31 mouse cellular contexts compared by ENCODE assay signal in the genomic region with DNA sequence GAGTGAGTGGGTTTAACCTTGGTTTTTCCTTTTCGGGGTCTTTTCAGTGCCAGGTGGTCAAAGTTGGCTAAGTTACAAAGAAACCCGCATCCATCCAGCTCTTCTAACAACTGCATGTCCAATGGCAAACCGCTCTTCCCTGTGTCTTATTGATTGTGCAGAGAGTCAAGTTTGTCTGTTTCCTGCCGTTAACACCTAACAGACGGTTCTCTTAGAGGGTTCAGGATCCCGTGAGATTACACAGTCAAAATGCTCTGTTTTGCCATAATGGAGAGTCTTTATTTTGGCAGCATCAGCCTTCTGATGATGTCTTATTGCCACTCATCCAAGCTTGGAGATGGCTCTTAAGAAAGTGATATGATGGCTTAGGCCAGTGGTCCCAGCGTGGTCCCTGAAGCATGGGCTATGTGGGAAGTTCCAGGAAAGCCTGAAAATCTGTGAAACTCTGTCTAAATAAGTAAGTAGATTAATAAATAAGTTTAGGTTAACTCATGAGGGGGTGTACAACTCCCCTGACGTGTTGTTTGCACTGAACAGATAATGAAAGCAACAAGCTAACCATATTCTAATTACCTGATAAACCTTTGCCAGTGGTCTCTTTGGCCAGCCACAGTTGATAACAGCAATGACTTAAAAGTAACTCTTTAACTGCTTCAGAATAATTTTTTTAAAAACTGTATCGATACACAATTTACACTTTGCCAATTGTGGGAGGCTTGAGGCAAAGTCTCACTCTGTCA. TPM values are rescaled to one million over a fixed set of nuclear protein-coding genes. Genes with fewer than 3 reads are reported as not detected.
A peak's percentile ranks its signal among the peaks of the same experiment; 100 is the strongest.
DNase-seq lines count a peak whose midpoint lies in the region; ATAC-seq and TF ChIP-seq lines count a peak whose summit lies in the region.
"Had no signal": no experiment of that assay in that cellular context is flagged by ENCODE, and none has a peak within 500 bp of the region (broad histone marks: within the 10 kb centered on the region; RNA-seq: fewer than 3 reads in every experiment).

No protein-coding gene starts in this region.

- no peaks in the 10 kb centered on the region for H3K27me3 ChIP-seq in liver, embryonic 11.5 days (replicated peaks; ENCODE audit: control insufficient read depth, insufficient read depth, low read length)
- no peaks in the 10 kb centered on the region for H3K27me3 ChIP-seq in liver, embryonic 14.5 days (ENCODE audit: control insufficient read depth, insufficient read depth, low read length)
- H3K27me3 ChIP-seq: neural tube, embryonic 13.5 days had no signal

- H3K27ac ChIP-seq in liver, embryonic 11.5 days (ENCODE audit: low read depth, low read length) = peak overlapping the region; percentile 30; the same call in 1 of the 2 replicates
- peak overlapping the region; percentile 46; the same call in 1 of the 2 replicates for H3K27ac ChIP-seq in bone marrow, adult 2 months (ENCODE audit: control insufficient read depth, insufficient read depth, low read depth, low read length, poor library complexity)
- peak overlapping the region; percentile 36 for H3K27ac ChIP-seq in liver, embryonic 14.5 days
- H3K27ac ChIP-seq: gastrocnemius, adult 2 months; layer of hippocampus, adult 2 months; midbrain, embryonic 10.5 days; neural tube, embryonic 13.5 days had no signal

- H3K9ac ChIP-seq in liver, embryonic 11.5 days (ENCODE audit: low read depth, low read length) = no peak overlapping the region
- peak overlapping the region; percentile 38 for H3K9ac ChIP-seq in liver, embryonic 14.5 days (replicated peaks)
- H3K9ac ChIP-seq: lung, embryonic 14.5 days; neural tube, embryonic 13.5 days had no signal

- TF ChIP-seq EP300 in liver, embryonic 14.5 days (IDR thresholded peaks at IDR 0.05; ENCODE audit: low read depth) = peak; percentile 44; the same call in 1 of the 2 replicates

- no peak for DNase-seq in liver, embryonic 11.5 days (ENCODE audit: low spot score)
- no peak for DNase-seq in liver
- DNase-seq in liver, embryonic 14.5 days (ENCODE audit: low read depth in 3 of 3, low spot score in 3 of 3) = peak in 1 of 3 experiments; percentile 35
- DNase-seq in left cerebral cortex, postnatal 4 days = no peak
- no peak for DNase-seq in cerebellum, adult 8-10 months
- no peak for DNase-seq in cerebellum, adult 9-10 months
- DNase-seq: adrenal gland, adult 2 months; cerebellum, adult 11-12 months; cerebellum, postnatal 14 days; gastrocnemius, adult 2 months; kidney, adult 2 months; kidney, postnatal 36 days; lung, embryonic 14.5 days; lung, postnatal 14 days; right cerebral cortex, postnatal 4 days; thymus, postnatal 4 days had no signal

- no peak overlapping the region for H3K4me3 ChIP-seq in liver, embryonic 11.5 days (ENCODE audit: low read depth, low read length)
- H3K4me3 ChIP-seq in bone marrow, adult 2 months (replicated peaks; ENCODE audit: control insufficient read depth, low read depth, low read length) = no peak overlapping the region
- no peak overlapping the region for H3K4me3 ChIP-seq in liver, embryonic 14.5 days (ENCODE audit: insufficient read depth in 1 of 2, low read depth in 2 of 2, low read length in 2 of 2)
- H3K4me3 ChIP-seq: gastrocnemius, adult 2 months; layer of hippocampus, adult 2 months; midbrain, embryonic 10.5 days; myocyte; neural tube, embryonic 13.5 days had no signal

- intact Hi-C loops in left cerebral cortex, postnatal 4 days (cut with DNase I) = no loop called here

- no peak for TF ChIP-seq CTCF in bone marrow, adult 2 months (IDR thresholded peaks at IDR 0.05; ENCODE audit: control insufficient read depth, insufficient read depth, low read length)
- TF ChIP-seq CTCF in liver, embryonic 14.5 days (IDR thresholded peaks at IDR 0.05; ENCODE audit: low read depth) = no peak

- TF ChIP-seq POLR2A in bone marrow, adult 2 months (IDR thresholded peaks at IDR 0.05; ENCODE audit: borderline replicate concordance, control insufficient read depth, low read depth, low read length) = no peak

- peaks cover 28% of the 10 kb centered on the region for H3K4me1 ChIP-seq in liver, embryonic 11.5 days (replicated peaks; ENCODE audit: control insufficient read depth, insufficient read depth, low read length)
- peaks cover 7% of the 10 kb centered on the region; the same call in 1 of the 2 replicates for H3K4me1 ChIP-seq in bone marrow, adult 2 months (ENCODE audit: control insufficient read depth, insufficient read depth, low read length)
- peaks cover 54 to 56% of the 10 kb centered on the region in 2 experiments for H3K4me1 ChIP-seq in liver, embryonic 14.5 days (replicated peaks; ENCODE audit: control insufficient read depth in 2 of 2, insufficient read depth in 2 of 2, low read length in 1 of 2)
- H3K4me1 ChIP-seq: midbrain, embryonic 10.5 days; neural tube, embryonic 13.5 days had no signal

- ATAC-seq in liver, embryonic 11.5 days (replicated peaks; ENCODE audit: low FRiP score) = no peak
- no peak for ATAC-seq in liver, embryonic 14.5 days (ENCODE audit: insufficient read depth)
- ATAC-seq: activated CD4-positive, CD25-positive, alpha-beta regulatory T cell, adult 4 months; CD4-positive, CD25-positive, alpha-beta regulatory T cell, adult 4 months; forebrain, embryonic 14.5 days; hindbrain, embryonic 16.5 days had no signal

- WGBS in liver, embryonic 11.5 days = 63% methylated on average over 9 of the region's 9 CpGs
- WGBS in bone marrow, adult 2 months = 68% methylated on average over 9 of the region's 9 CpGs
- 33% methylated on average over 9 of the region's 9 CpGs for WGBS in liver, embryonic 14.5 days (ENCODE audit: insufficient replicate concordance)

- H3K9me3 ChIP-seq in liver, embryonic 11.5 days (ENCODE audit: control insufficient read depth, low read length) = no peaks in the 10 kb centered on the region
- no peaks in the 10 kb centered on the region for H3K9me3 ChIP-seq in liver, embryonic 14.5 days (ENCODE audit: control insufficient read depth, low read length)
- H3K9me3 ChIP-seq: midbrain, embryonic 10.5 days; neural tube, embryonic 13.5 days had no signal

- no peaks in the 10 kb centered on the region for H3K36me3 ChIP-seq in liver, embryonic 11.5 days (ENCODE audit: control insufficient read depth, insufficient read depth, low read length)
- H3K36me3 ChIP-seq in liver, embryonic 14.5 days (replicated peaks; ENCODE audit: control insufficient read depth, insufficient read depth, low read depth) = no peaks in the 10 kb centered on the region
- H3K36me3 ChIP-seq: midbrain, embryonic 10.5 days; neural tube, embryonic 13.5 days had no signal

- H3K4me2 ChIP-seq in liver, embryonic 11.5 days = peak overlapping the region; percentile 26; the same call in 1 of the 2 replicates
- H3K4me2 ChIP-seq in liver, embryonic 14.5 days (ENCODE audit: low read depth) = peak overlapping the region; percentile 55
- H3K4me2 ChIP-seq: lung, embryonic 14.5 days; neural tube, embryonic 13.5 days had no signal

RNA-seq across cellular contexts. Expression of a gene that starts 16.1 kb away (rescaled TPM):
- 0.75 and 2.2 TPM in 2 replicates for polyA plus RNA-seq in liver, embryonic 11.5 days (2014; fragmentation: Nextera tagmentation; extraction: Ambion mirVana)
- polyA plus RNA-seq in bone marrow, adult 2 months (2011; ENCODE audit: insufficient read depth, insufficient read length, low replicate concordance, missing spikeins) = not detected in 2 replicates
- polyA plus RNA-seq in liver, embryonic 14.5 days (2012; rRNA removed) = not detected in 2 replicates
- not detected in 2 replicates for polyA plus RNA-seq in liver, embryonic 14.5 days (2014; fragmentation: Nextera tagmentation; extraction: Ambion mirVana)
- total RNA-seq in left cerebral cortex, postnatal 4 days (2021) = not detected
- total RNA-seq: gastrocnemius, postnatal 4 days; layer of hippocampus, adult 2 months; layer of hippocampus, postnatal 14 days; left cerebral cortex, postnatal 36 days; midbrain, postnatal 0 days had no signal
- polyA plus RNA-seq: activated CD4-positive, CD25-positive, alpha-beta regulatory T cell, adult 4 months; CD4-positive, CD25-positive, alpha-beta regulatory T cell, adult 4 months; frontal cortex, adult 2 months; heart, embryonic 14.5 days; lung, embryonic 14.5 days; myocyte; neural tube, embryonic 13.5 days had no signal

RNA-seq across cellular contexts. Expression of a gene that starts 21.7 kb away (rescaled TPM):
- polyA plus RNA-seq in liver, embryonic 11.5 days (2014; fragmentation: Nextera tagmentation; extraction: Ambion mirVana) = 18.8 and 20.3 TPM in 2 replicates
- polyA plus RNA-seq in bone marrow, adult 2 months (2011; ENCODE audit: insufficient read depth, insufficient read length, low replicate concordance, missing spikeins) = 16.5 and 29.8 TPM in 2 replicates
- 12.5 and 12.7 TPM in 2 replicates for polyA plus RNA-seq in liver, embryonic 14.5 days (2012; rRNA removed)
- polyA plus RNA-seq in liver, embryonic 14.5 days (2014; fragmentation: Nextera tagmentation; extraction: Ambion mirVana) = 10.5 and 11.9 TPM in 2 replicates
- 10 to 100 TPM; 63.9 to 71.7 TPM for total RNA-seq in left cerebral cortex, postnatal 4 days (2021)

RNA-seq across cellular contexts. Expression of a gene that starts 21.9 kb away (rescaled TPM):
- 18.4 and 22.9 TPM in 2 replicates for polyA plus RNA-seq in liver, embryonic 11.5 days (2014; fragmentation: Nextera tagmentation; extraction: Ambion mirVana)
- 20.1 and 43.5 TPM in 2 replicates for polyA plus RNA-seq in bone marrow, adult 2 months (2011; ENCODE audit: insufficient read depth, insufficient read length, low replicate concordance, missing spikeins)
- polyA plus RNA-seq in liver, embryonic 14.5 days (2012; rRNA removed) = 13.4 and 15.1 TPM in 2 replicates
- 11.0 and 11.4 TPM in 2 replicates for polyA plus RNA-seq in liver, embryonic 14.5 days (2014; fragmentation: Nextera tagmentation; extraction: Ambion mirVana)
- 10 to 100 TPM; 47.1 to 54.1 TPM for total RNA-seq in left cerebral cortex, postnatal 4 days (2021)

RNA-seq across cellular contexts. Expression of a gene that starts 31.4 kb away (rescaled TPM):
- polyA plus RNA-seq in liver, embryonic 11.5 days (2014; fragmentation: Nextera tagmentation; extraction: Ambion mirVana) = 3.2 and 4.5 TPM in 2 replicates
- 2.0 and 3.7 TPM in 2 replicates for polyA plus RNA-seq in bone marrow, adult 2 months (2011; ENCODE audit: insufficient read depth, insufficient read length, low replicate concordance, missing spikeins)
- polyA plus RNA-seq in liver, embryonic 14.5 days (2012; rRNA removed) = 1.7 and 1.8 TPM in 2 replicates
- 0.72 and 0.80 TPM in 2 replicates for polyA plus RNA-seq in liver, embryonic 14.5 days (2014; fragmentation: Nextera tagmentation; extraction: Ambion mirVana)
- total RNA-seq in left cerebral cortex, postnatal 4 days (2021) = 10 to 100 TPM; 56.5 to 65.2 TPM
- polyA plus RNA-seq: activated CD4-positive, CD25-positive, alpha-beta regulatory T cell, adult 4 months; CD4-positive, CD25-positive, alpha-beta regulatory T cell, adult 4 months had no signal

RNA-seq across cellular contexts. Expression of a gene that starts 37.9 kb away (rescaled TPM):
- 66.4 and 68.4 TPM in 2 replicates for polyA plus RNA-seq in liver, embryonic 11.5 days (2014; fragmentation: Nextera tagmentation; extraction: Ambion mirVana)
- 394 and 621 TPM in 2 replicates for polyA plus RNA-seq in bone marrow, adult 2 months (2011; ENCODE audit: insufficient read depth, insufficient read length, low replicate concordance, missing spikeins)
- 26.4 and 30.1 TPM in 2 replicates for polyA plus RNA-seq in liver, embryonic 14.5 days (2012; rRNA removed)
- polyA plus RNA-seq in liver, embryonic 14.5 days (2014; fragmentation: Nextera tagmentation; extraction: Ambion mirVana) = 39.3 and 39.7 TPM in 2 replicates
- total RNA-seq in left cerebral cortex, postnatal 4 days (2021) = 10 to 100 TPM; 49.1 to 59.1 TPM
